ENCODE assay signal across 9 mouse cellular contexts in genomic region chr11:32020031-32020965, GRCm38 (mm10). TPM values are rescaled to one million over a fixed set of nuclear protein-coding genes. Genes with fewer than 3 reads are reported as not detected.
DNase-seq lines count a peak whose midpoint lies in the region; ATAC-seq and TF ChIP-seq lines count a peak whose summit lies in the region.
"Had no signal": no experiment of that assay in that cellular context is flagged by ENCODE, and none has a peak within 500 bp of the region (broad histone marks: within the 10 kb centered on the region; RNA-seq: fewer than 3 reads in every experiment).

No protein-coding gene starts in this region.

- WGBS in hindbrain, embryonic 14.5 days: 15% methylated on average over 8 of the region's 8 CpGs

- POLR2A ChIA-PET in Patski (lab: Charles Lee): no interaction called here

- H3K4me3 ChIP-seq in cortical plate, adult 2 months (ENCODE audit: insufficient read depth, low read length): no peak overlapping the region
- H3K4me3 ChIP-seq in hindbrain, embryonic 14.5 days (replicated peaks; ENCODE audit: low read length): no peak overlapping the region
- H3K4me3 ChIP-seq: stomach, embryonic 15.5 days had no signal

- in situ Hi-C loops in Patski (cut with MboI; ENCODE audit: low pct_unique_long_range_greater_than_20kb): no loop called here

- peak; percentile 37 for DNase-seq in lung, postnatal 10 days
- DNase-seq in lung, postnatal 25 days (ENCODE audit: low spot score): no peak
- DNase-seq in Patski (ENCODE audit: low read depth, low spot score): peak; percentile 12
- no peak for DNase-seq in hindbrain, embryonic 14.5 days (ENCODE audit: low spot score)
- peak; percentile 32 for DNase-seq in splenic B cell, adult 2 months (ENCODE audit: low read depth, low spot score)
- DNase-seq in cerebellum, adult 11 months: no peak
- no peak for DNase-seq in c-Kit-positive CD71-positive TER-119-positive erythroid progenitor cells, embryonic 14.5 days (ENCODE audit: low spot score)

- ATAC-seq in Patski: peak; percentile 21
- ATAC-seq in hindbrain, embryonic 14.5 days (ENCODE audit: low FRiP score): peak; percentile 50; the same call in 1 of the 2 replicates

- no peak for TF ChIP-seq POLR2A in cortical plate, adult 2 months (IDR thresholded peaks at IDR 0.05; ENCODE audit: extremely low read depth, insufficient read depth, low read length)

- H3K9ac ChIP-seq in hindbrain, embryonic 14.5 days: no peak overlapping the region
- H3K9ac ChIP-seq: stomach, embryonic 15.5 days had no signal

- H3K4me2 ChIP-seq in hindbrain, embryonic 14.5 days (replicated peaks): 0 out of 2 replicates have a peak overlapping the region, but pooled peaks have one; percentile 3
- H3K4me2 ChIP-seq: stomach, embryonic 15.5 days had no signal

- H3K9me3 ChIP-seq in hindbrain, embryonic 14.5 days (ENCODE audit: control insufficient read depth, low read length): no peaks in the 10 kb centered on the region
- H3K9me3 ChIP-seq: stomach, embryonic 15.5 days had no signal

- H3K36me3 ChIP-seq in hindbrain, embryonic 14.5 days (replicated peaks; ENCODE audit: control insufficient read depth, insufficient read depth): peaks cover 58% of the 10 kb centered on the region
- no peaks in the 10 kb centered on the region for H3K36me3 ChIP-seq in splenic B cell, adult 2 months (ENCODE audit: control insufficient read depth, insufficient read depth, low read length, poor library complexity, severe bottlenecking)
- H3K36me3 ChIP-seq: stomach, embryonic 15.5 days had no signal

- CTCF ChIA-PET in Patski (lab: Charles Lee): no interaction called here

- no peaks in the 10 kb centered on the region for H3K27me3 ChIP-seq in Patski
- no peaks in the 10 kb centered on the region for H3K27me3 ChIP-seq in hindbrain, embryonic 14.5 days (ENCODE audit: control insufficient read depth, insufficient read depth, low read length)
- H3K27me3 ChIP-seq in splenic B cell, adult 2 months (ENCODE audit: control insufficient read depth, insufficient read depth, low read length, poor library complexity, severe bottlenecking): no peaks in the 10 kb centered on the region
- H3K27me3 ChIP-seq: stomach, embryonic 15.5 days had no signal

- peak overlapping the region; percentile 60 for H3K27ac ChIP-seq in cortical plate, adult 2 months (ENCODE audit: insufficient read depth, low read length)
- H3K27ac ChIP-seq in hindbrain, embryonic 14.5 days: peak overlapping the region; percentile 71
- H3K27ac ChIP-seq: stomach, embryonic 15.5 days had no signal

- H3K4me1 ChIP-seq in cortical plate, adult 2 months (ENCODE audit: control insufficient read depth, insufficient read depth, low read length): peaks cover 25% of the 10 kb centered on the region
- H3K4me1 ChIP-seq in hindbrain, embryonic 14.5 days (replicated peaks; ENCODE audit: control insufficient read depth, insufficient read depth, low read length): peaks cover 57% of the 10 kb centered on the region
- H3K4me1 ChIP-seq: stomach, embryonic 15.5 days had no signal

- no peak for TF ChIP-seq CTCF in Patski (IDR thresholded peaks at IDR 0.05)
- TF ChIP-seq CTCF in cortical plate, adult 2 months (IDR thresholded peaks at IDR 0.05; ENCODE audit: extremely low read depth, insufficient read depth, low read length): no peak

RNA-seq across cellular contexts. Expression of gene Nsg2, which starts 20.0 kb away (rescaled TPM):
- polyA plus RNA-seq in Patski (2021): not detected
- 492 and 504 TPM in 2 replicates for polyA plus RNA-seq in cortical plate, adult 2 months (2012; rRNA removed)
- polyA plus RNA-seq in hindbrain, embryonic 14.5 days (2014; fragmentation: Nextera tagmentation; extraction: Ambion mirVana): 157 and 172 TPM in 2 replicates

RNA-seq across cellular contexts. Expression of gene 4930524B15Rik, which starts 54.9 kb away (rescaled TPM):
- polyA plus RNA-seq in Patski (2021): not detected
- 0.09 and 0.15 TPM in 2 replicates for polyA plus RNA-seq in cortical plate, adult 2 months (2012; rRNA removed)
- 0.40 and 0.60 TPM in 2 replicates for polyA plus RNA-seq in hindbrain, embryonic 14.5 days (2014; fragmentation: Nextera tagmentation; extraction: Ambion mirVana)
- polyA plus RNA-seq: stomach, embryonic 15.5 days had no signal

Comparison
In these comparisons a context has a peak if more than half of its experiments do, and no peak if none do; other contexts are left out.
1. DNase-seq: peak in lung, postnatal 10 days (single experiment), Patski (single experiment) and splenic B cell, adult 2 months (single experiment); none in lung, postnatal 25 days (single experiment), hindbrain, embryonic 14.5 days (single experiment), cerebellum, adult 11 months (single experiment) and c-Kit-positive CD71-positive TER-119-positive erythroid progenitor cells, embryonic 14.5 days (single experiment).
2. RNA of gene Nsg2, which starts 20.0 kb away (polyA plus RNA-seq): 492 to 504 TPM in cortical plate, adult 2 months and 157 to 172 TPM in hindbrain, embryonic 14.5 days; not detected in Patski (single experiment); every median in the first group is over 100 times any median in the second.